Mouse (Mus musculus) gastrocnemius, postnatal 14 days (tissue): Measurements from ENCODE around the gene Rassf3. TPM values are rescaled to one million over a fixed set of nuclear protein-coding genes. Genes with fewer than 3 reads are reported as not detected.

Experiments
- DNase-seq: peaks from one replicate; pipeline ENCODE4 v3.0.0; 2021; ENCODE audit warnings: mixed read lengths
- intact Hi-C: fragments of 180-260 bp; cut with DNase I; formaldehyde crosslinking; loops from one replicate; pipeline ENCODE4 v1.15.1; 2025; ENCODE audit warnings: low total_unique reads
- long read RNA-seq, 2 experiments: library from polyadenylated mRNA; stranded (forward); transcript quantifications; one replicate each; pipeline ENCODE4 v2.0.0; 2021
- total RNA-seq, 2 experiments: library from RNA; stranded (reverse); gene quantifications; 2 replicates each; pipeline ENCODE4 v1.2.3; 2021

The Rassf3 gene
- total RNA-seq: 10 to 100 TPM; 40.2 to 42.2 TPM
- long read RNA-seq, experiment 1, transcript Rassf3-201 (5 exons, 3,522 nt): major isoform, 56 of 61 reads
- long read RNA-seq, experiment 1, partial matches to known transcripts: 0 of 61 reads
- long read RNA-seq, experiment 1, other reads (novel, unspliced or antisense): 5 of 61 reads
- long read RNA-seq, experiment 2, transcript Rassf3-201 (5 exons, 3,522 nt): major isoform, 65 of 75 reads
- long read RNA-seq, experiment 2, partial matches to known transcripts: 1 of 75 reads
- long read RNA-seq, experiment 2, other reads (novel, unspliced or antisense): 9 of 75 reads

GRCm38 (mm10) chr10:121476190-121476967 is at the start of gene Rassf3:
Rassf3 (minus strand) TSS chr10:121476347.
- intact Hi-C loops: no loop called here
- DNase-seq: peak; percentile 97

DNA sequence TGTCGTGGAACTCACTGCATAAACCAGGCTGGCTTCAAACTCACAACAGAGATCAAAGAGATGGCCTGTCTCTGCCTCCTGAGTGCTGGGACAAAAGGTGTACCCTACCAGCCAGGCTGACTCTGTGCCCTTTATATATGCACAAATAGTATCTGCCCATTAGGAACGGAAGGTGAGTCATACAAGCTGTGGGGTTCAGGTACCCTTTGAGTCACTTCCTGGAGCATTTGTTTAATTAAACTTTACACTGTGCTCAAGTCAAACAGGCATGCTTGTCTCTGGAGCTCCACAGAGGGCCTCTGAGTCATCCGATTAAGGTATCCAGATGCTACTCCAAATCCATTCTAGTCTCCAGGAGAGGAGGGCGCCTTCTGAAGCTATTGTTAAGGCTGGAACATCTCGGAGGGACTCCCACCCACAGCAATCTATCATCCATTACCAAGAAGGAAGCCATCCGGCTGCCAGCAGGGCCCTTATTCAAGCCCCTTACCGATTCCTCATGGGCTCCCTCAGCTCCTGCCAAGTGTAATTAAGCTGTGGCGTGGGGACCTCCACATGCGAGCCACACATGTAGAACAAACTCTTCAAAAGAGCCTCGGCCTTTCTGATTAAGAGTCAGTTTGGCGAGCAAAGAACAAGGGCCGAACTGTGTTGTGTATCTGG is 44.9 kb upstream of the Rassf3 start:
- DNase-seq: no peak
- intact Hi-C loops: no loop called here

- no peak for DNase-seq
- intact Hi-C loops: no loop called here
Observed at GRCm38 (mm10) chr10:121519710-121520109, 43.6 kb upstream of the Rassf3 start.

GRCm38 (mm10) chr10:121516008-121516600 is 40.0 kb upstream of the Rassf3 start:
- intact Hi-C loops: no loop called here
- peak; percentile 84 for DNase-seq

GRCm38 (mm10) chr10:121509751-121510643 is 33.9 kb upstream of the Rassf3 start:
- intact Hi-C loops: no loop called here
- DNase-seq: peak; percentile 15

DNA sequence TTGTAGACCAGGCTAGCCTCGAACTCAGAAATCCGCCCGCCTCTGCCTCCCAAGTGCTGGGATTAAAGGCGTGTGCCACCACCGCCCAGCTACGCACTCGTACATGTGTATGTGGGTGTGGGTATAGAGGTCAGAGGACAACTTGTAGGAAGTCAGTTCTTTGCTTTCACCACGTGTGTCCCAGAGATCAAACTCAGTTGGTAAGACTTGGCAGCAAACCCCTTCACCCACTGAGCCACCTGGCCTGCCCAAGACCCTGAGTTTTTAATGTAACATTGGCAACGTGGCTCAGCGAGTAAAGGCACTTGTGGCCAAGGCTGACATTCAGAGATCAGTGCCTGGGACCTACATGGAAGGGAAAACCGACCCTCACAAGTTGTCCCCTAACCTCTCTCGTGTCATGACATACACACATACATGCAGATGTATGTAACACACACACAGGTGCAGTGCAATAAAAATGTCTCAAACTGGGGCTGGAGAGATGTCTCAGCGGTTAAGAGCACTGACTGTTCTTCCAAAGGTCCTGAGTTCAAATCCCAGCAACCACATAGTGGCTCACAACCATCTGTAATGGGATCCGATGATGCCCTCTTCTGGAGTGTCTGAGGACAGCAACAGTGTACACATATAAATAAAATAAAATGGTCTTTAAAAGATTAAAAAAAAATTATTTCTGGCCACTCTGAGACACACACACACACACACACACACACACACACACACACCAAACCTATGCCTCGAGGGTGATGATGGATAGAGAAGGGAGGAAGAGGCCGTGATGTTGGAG is 31.8 kb upstream of the Rassf3 start:
- no peak for DNase-seq
- intact Hi-C loops: no loop called here

DNA sequence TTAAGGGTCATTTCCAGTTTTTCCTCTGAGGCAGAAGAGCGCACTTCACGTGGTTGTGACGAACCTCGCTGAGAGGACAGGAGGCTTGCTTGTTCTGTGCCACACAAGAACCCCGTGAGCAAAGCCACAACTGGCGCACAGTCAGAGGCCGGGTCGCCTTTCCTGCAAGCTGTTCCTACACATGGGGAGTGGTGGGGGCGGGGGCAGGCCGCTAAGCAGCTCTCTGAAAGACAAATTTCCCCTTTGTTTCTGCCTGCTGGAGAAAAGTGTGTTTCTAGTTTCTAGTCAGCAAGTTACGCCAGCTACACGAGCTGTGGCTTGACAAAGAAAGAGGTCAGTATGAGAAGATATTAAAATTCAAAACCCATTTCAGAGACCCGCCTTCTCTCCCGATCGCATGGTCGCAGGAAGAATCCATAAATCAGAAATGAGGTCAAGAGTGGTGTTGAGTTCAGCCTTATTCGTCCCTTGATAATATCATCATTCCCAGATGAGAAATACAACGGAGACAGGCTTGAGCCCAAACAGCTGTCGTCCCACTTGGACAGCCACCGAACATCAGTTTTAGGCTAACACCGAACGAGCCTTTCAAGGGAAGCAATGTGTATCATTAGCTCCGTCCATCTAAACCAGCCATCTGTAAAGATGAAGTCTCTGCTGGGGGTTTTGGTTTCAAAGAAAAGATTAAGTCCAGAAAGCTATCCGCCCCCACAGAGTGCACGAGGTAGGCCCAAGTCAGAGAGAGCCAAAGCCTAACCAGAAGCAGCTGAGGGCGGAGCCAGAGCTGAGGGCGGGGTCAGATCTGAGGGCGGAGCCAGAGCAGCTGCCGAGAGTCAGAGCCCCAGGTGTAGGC is 30.8 kb upstream of the Rassf3 start:
- peak; percentile 64 for DNase-seq
- intact Hi-C loops: no loop called here

DNA sequence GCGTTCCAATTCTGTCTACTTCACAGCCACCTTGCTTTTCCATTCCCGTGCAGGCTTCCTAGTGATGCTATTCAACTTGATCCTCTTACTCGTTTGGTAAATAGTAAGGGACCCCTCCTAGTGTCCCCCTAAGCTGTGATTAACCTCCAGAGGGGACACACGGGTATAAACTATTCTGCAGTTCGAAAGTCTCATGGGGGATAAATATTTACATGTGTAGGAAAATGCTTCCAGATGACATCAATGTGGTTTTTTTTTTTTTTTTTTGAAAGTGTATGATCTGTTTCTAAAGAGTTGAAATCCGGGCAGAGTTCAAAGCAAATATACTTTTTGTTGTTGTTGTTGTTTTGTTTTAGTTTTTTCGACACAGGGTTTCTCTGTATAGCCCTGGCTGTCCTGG is 29.8 kb upstream of the Rassf3 start:
- intact Hi-C loops: no loop called here
- no peak for DNase-seq

DNA sequence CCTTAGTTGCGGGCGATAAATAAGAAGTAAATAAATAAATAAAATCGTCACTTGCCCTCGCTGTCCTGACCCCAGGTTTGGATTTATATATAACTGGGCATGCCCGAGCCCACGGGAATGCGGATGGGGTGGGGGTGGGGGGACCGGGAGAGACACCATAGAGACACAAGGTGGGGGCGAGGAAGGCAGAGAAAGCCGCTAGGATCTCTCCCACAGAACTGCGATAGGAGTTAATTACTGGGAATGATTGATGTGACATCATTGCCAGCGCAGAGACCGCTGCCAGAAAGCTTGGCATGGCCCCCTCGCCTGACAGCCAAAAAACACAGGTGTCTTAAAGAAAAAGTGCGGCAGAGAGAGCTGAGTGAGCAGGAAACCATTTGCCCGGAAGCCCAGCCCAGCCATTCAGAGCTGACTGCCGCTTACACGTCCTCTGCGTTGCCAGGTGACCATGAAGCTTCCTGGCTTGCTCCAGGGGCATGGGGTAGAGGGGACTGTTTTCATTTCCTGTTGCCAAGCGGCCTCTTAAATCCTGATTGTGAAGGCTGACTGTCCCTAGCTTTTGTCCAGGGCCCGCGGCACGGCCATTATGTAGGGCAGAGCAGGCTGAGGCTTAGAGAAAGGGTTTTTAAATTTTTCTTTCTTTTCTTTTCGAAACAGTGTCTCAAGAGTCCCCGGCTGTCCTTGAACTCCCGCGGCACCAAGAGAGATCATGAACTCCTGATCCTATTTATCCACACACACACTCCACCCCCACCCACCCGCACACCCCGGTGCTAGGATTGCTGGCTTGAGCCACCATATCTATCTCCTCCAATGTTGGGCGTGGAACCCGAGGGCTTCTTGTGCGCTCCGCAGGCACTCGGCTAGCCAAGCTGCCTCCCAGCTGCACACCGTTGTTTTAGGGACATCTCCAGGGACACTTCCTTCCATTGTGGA is 29.1 kb upstream of the Rassf3 start:
- peak; percentile 64 for DNase-seq
- intact Hi-C loops: no loop called here

- no peak for DNase-seq
- intact Hi-C loops: no loop called here
Observed at GRCm38 (mm10) chr10:121501160-121501559, 25.0 kb upstream of the Rassf3 start.

GRCm38 (mm10) chr10:121500034-121500433 is 23.9 kb upstream of the Rassf3 start:
- DNase-seq: no peak
- intact Hi-C loops: no loop called here

GRCm38 (mm10) chr10:121499063-121499462 is 22.9 kb upstream of the Rassf3 start:
- DNase-seq: no peak
- intact Hi-C loops: no loop called here

DNA sequence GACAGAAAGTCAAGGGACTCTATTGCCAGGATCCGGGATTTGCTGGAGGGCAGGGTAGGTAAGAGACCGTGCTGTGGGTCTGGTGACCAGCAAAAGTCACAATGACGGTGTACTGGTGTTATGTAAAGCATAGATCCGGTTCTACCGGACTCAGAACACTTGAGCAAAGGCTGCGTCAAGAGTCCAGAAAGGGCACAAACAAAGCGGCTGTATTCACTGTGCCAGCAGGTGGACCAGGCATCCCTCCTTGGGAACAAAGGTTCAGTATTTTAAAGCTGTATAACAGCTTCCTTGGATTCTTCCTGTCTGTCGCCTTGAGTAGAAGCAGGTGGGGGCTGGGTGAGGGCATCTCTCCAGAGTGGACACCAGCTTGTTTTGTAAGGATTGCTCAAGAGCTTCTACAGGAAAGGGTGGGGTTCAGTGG is 22.3 kb upstream of the Rassf3 start:
- DNase-seq: no peak
- intact Hi-C loops: no loop called here

DNA sequence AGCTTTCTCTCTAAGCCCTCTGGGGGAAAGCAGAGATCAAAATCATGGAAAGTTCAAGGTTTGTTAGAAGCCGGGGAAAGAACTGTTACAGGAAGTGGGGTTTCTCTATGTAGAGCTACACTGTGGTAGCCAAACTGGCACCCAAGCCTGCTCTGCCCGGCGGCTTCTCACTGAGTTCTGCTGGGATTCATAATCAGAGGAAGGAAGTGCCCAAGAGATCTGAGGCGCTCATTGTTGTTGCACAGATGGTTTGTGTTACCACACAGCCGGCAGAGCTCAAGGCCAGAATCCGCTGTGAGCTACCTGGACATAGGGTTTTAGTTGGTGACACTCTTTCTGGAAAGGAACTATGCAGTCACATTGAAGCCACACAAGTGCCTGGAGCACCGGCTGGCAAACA is 21.8 kb upstream of the Rassf3 start:
- DNase-seq: no peak
- intact Hi-C loops: no loop called here

GRCm38 (mm10) chr10:121496616-121497015 is 20.5 kb upstream of the Rassf3 start:
- DNase-seq: no peak
- intact Hi-C loops: no loop called here

- DNase-seq: no peak
- intact Hi-C loops: no loop called here
Observed at GRCm38 (mm10) chr10:121494163-121494425, 17.9 kb upstream of the Rassf3 start.
